Mouse (Mus musculus) G1E-ER4 (cell line): ENCODE measurements at regions not wholly inside any gene's neighbourhood (a gene's known extent, or its start where the extent isn't known, plus 50 kb on each side); places are given as distances from the start of the nearest gene placed in this dataset.

Experiments
- GATA1 ChIP-seq: IDR thresholded peaks from one replicate; pipeline ENCODE4 v1.8.0; 2012; ENCODE audit warnings: low read length, inconsistent platforms

DNA sequence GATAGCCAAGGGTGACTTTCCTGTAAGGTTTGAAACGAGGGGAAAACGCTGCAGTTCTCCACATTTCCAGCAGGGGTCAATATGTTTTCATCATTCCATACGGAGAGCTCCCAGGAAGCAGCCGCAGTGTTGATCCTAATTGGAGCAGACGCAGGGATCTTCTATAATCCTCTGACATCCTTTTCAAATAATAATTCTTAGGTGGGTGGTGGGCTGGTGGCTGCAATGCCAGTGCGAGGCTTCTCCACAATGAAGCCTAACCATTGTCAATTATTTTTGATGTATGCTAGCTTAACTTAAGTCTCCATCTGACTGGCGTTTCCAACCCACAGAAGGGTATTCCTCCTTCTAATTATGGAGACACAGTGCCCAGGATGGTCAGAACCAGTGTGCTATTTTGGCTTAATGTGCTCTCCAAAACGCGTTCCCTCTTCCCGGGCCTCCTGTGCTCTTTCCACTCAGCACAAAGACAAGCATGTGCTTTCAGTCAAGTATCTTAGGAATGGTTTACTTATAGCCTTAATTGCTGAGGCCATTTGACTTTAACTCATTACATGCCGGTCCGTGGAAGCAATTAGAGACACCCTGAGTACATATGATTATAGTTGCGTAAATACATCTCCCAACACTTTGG lies 331.6 kb upstream of the Tet2 start:
- no peak for TF ChIP-seq GATA1

- TF ChIP-seq GATA1 = no peak
Measured at GRCm38 (mm10) chr3:133877310-133877709, 332.4 kb upstream of the Tet2 start.

DNA sequence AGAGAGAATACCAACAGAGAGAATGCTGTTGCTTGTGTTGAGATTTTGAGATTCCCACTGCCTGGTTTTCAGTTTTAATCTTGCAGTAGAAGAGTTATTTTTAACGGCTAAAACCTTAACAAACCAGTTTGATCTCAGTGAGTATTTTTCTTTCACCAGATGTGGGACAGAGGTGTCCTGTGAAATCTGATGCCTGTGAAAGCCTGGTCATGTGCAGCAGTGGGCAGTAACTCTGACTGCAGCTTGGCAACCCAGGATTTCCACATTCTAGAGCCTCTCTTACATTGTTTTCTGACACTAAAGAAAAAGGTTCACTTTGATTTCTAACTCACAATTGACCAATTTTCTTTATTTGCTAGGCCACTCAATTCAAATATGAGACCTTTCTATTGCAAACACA lies 335.7 kb upstream of the Tet2 start:
- TF ChIP-seq GATA1 = no peak

GRCm38 (mm10) chr3:133901931-133902330 lies 334.4 kb upstream of the Cxxc4 start:
- TF ChIP-seq GATA1 = no peak

GRCm38 (mm10) chr3:133922200-133922599 lies 314.1 kb upstream of the Cxxc4 start:
- TF ChIP-seq GATA1 = no peak

GRCm38 (mm10) chr3:133965322-133965721 lies 271.0 kb upstream of the Cxxc4 start:
- TF ChIP-seq GATA1 = no peak

DNA sequence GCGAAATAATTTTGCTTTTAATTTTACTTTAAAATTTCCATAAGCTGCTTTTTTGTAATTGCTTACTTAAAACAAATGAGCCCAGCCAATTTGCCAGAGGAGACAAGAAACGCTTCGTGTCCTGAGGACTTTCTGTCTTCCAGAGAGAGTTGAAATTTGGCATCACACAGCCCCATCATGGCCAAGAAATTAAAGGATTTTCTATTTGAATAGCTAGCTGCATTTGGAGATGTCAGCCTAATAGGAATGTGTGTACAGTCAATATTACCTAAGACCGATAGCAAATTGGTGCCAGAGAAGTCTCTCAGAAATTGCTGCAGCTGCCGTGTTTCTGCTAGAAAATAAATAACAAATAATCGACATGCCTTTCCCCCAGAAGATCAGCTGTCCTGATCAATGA lies 268.1 kb upstream of the Cxxc4 start:
- no peak for TF ChIP-seq GATA1

DNA sequence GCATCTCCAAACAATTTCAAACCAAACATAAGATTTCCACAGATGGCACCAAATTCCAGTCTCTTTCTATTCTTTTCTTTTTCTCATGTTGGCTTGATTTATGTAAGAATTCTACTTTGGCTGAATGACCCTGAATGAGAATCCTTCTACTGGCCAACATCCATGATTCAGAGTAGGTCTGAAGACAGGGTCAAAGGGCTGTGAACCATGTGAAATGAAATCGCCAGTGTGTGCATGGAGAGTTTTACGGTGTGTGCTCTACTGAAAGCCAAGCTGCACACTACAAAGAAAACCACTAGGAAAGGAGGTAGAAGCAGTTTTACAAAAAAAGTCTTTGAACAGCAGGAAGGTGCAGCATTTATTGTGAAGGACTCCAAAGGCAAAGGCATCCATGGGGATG lies 263.5 kb upstream of the Cxxc4 start:
- TF ChIP-seq GATA1 = no peak

- TF ChIP-seq GATA1 = no peak
Measured at GRCm38 (mm10) chr3:133987681-133988080, 248.6 kb upstream of the Cxxc4 start.

GRCm38 (mm10) chr3:133993971-133994370 lies 242.3 kb upstream of the Cxxc4 start:
- TF ChIP-seq GATA1 = no peak

- TF ChIP-seq GATA1 = no peak
Measured at GRCm38 (mm10) chr3:133999965-134000364, 236.3 kb upstream of the Cxxc4 start.

DNA sequence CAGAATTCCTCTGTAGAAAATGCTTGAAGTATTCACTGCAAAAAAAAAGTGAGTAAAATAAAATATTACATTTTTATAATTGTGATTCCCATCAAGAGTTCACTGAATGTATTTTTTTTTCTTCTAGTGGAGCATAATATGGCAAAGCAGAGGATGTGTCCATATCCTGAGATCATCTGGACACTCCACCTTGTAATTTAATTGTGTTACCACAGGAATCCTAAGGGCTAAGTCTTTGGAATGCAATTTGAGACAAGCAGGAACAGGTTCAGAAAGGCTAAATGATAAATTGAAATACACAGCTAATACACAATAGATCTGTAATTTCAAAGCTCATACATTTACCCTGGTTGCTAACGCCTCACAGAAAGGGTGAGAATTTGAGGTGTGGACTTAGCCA lies 235.7 kb upstream of the Cxxc4 start:
- TF ChIP-seq GATA1 = no peak

DNA sequence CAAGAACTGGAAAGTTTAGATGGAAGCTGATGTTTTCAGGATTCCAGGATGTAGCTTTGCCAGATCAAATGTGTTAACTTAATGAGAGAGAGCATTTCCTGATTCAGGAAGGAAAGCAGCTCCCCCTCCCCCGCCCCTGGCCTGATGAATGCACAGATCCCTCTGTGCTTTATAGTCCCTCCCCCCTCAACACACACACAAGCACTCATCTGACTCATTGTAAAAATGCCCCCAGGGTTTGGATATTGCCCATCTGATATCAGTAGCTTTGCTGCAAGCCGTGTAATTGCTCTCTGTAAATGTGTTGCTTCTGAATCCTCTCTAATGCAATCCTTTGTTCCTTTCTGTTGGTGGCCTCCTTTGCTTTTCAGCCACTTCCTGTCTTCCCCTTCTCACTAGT lies 221.5 kb upstream of the Cxxc4 start:
- no peak for TF ChIP-seq GATA1

GRCm38 (mm10) chr3:134015412-134015811 lies 220.9 kb upstream of the Cxxc4 start:
- no peak for TF ChIP-seq GATA1

DNA sequence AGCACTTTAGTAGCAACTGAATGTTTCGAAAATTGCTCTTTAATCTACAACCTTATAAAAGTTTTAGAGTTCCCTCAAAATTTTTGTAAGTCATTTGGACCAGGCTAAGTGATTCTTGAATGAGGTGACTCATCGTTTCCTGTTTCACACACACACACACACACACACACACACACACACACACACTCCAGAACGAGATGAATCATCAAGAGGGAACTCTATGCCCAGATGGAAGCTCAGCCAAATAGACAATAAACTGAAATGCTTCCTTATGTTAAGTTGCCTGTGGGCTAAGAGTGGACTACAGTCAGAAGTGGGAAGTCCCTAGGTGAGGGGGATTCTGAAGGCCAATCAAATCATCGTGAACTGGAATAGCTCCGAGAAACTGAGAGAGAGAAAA lies 202.4 kb upstream of the Cxxc4 start:
- TF ChIP-seq GATA1 = no peak

DNA sequence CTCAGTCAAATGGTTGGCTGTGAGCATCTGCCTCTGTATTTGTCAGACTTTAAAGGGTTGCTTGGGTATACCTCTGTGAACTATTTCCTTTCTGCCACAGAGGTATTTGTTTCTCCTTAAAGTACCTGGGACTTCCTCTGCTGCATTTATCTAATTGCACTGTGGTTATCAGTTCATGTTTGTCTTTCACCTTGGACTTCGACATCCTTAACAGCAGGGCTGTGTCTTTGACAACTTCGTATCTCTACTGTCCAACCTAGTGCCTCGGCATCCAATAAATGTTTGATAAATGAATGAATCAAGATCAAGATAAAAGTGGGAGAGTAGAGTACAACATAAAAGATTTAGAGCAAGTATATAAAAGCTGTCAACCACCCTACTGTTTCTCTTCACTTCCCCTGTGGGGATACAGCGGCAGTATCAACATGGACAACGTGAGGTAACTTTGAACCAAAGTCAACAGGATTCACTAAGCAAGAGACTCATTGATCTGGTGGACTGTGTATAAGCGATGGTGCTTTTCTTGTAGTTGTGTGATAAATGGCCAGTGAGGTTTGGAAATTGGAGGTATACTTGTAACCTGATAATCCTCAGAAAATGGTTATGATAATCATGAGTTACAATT lies 199.9 kb upstream of the Cxxc4 start:
- TF ChIP-seq GATA1 = no peak

- TF ChIP-seq GATA1 = no peak
Measured at GRCm38 (mm10) chr3:134050649-134051048, 185.6 kb upstream of the Cxxc4 start.
